ENCODE assay signal across 8 mouse cellular contexts in the genomic region with DNA sequence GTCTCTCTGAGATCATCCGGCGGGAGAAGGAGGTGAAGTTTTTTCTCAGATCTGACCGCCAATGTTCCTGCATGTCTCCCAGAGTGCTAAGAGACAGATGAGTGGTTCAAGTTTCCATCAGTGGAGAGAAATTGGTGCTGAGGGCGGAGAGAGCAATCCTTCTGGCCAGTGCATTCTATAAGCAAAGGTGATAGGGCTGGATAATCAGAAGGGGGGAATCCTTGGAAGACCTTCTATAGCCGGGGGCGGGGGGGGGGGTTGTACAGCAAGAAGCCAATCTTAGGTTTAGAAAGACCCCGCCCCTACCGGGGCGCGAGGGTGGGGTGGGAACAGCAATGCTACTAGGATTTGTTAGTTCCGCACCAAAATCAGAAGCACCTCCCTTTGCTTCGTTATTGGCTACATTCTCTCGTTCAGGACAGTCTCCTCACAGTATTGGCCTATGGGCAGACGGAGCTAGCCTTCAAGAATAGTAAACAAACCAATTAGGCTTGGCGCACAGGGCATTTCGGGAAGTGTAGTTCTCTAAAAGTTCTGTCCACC. TPM values are rescaled to one million over a fixed set of nuclear protein-coding genes. Genes with fewer than 3 reads are reported as not detected.
DNase-seq lines count a peak whose midpoint lies in the region; ATAC-seq and TF ChIP-seq lines count a peak whose summit lies in the region.

No protein-coding gene starts in this region.

- TF ChIP-seq CTCF in layer of hippocampus, adult 2 months (conservative IDR thresholded peaks at IDR 0.05) = peak; percentile 39; the same call in 1 of the 2 replicates
- TF ChIP-seq CTCF in lung, embryonic 14.5 days (IDR thresholded peaks at IDR 0.05; ENCODE audit: low read depth) = no peak
- TF ChIP-seq CTCF in olfactory bulb, adult 2 months (IDR thresholded peaks at IDR 0.05; ENCODE audit: insufficient read depth, low read depth, low read length) = no peak
- no peak for TF ChIP-seq CTCF in thymus, adult 2 months (IDR thresholded peaks at IDR 0.05; ENCODE audit: borderline replicate concordance, control insufficient read depth, extremely low read depth, insufficient read depth, low read length, poor library complexity)

- peak overlapping the region; percentile 88 to 89 for H3K4me3 ChIP-seq in ES-E14 (ENCODE audit: insufficient read depth in 1 of 2, low read depth in 1 of 2, low read length in 2 of 2, poor library complexity in 1 of 2, severe bottlenecking in 1 of 2)
- peak overlapping the region; percentile 96 for H3K4me3 ChIP-seq in forebrain, embryonic 16.5 days (replicated peaks; ENCODE audit: low read length)
- H3K4me3 ChIP-seq in layer of hippocampus, adult 2 months = peak overlapping the region; percentile 94
- H3K4me3 ChIP-seq in lung, embryonic 14.5 days (ENCODE audit: low read depth, low read length) = peak overlapping the region; percentile 85
- H3K4me3 ChIP-seq in olfactory bulb, adult 2 months (ENCODE audit: insufficient read depth, low read depth, low read length) = peak overlapping the region; percentile 74
- peak overlapping the region; percentile 79 for H3K4me3 ChIP-seq in thymus, adult 2 months (ENCODE audit: control insufficient read depth, insufficient read depth, low read length)

- DNase-seq in ES-E14 (ENCODE audit: low read depth, low spot score) = peak; percentile 68
- peak; percentile 89 for DNase-seq in cerebellum, adult 11-12 months
- DNase-seq in heart, postnatal 36 days = peak; percentile 71 to 77
- DNase-seq in layer of hippocampus, adult 2 months (ENCODE audit: low spot score in 2 of 2) = peak; percentile 81 to 94
- DNase-seq in lung, embryonic 14.5 days = peak; percentile 95
- DNase-seq in thymus, adult 2 months = peak; percentile 80

- no peaks in the 10 kb centered on the region for H3K27me3 ChIP-seq in forebrain, embryonic 16.5 days (replicated peaks; ENCODE audit: control insufficient read depth, insufficient read depth, low read length)
- no peaks in the 10 kb centered on the region for H3K27me3 ChIP-seq in lung, embryonic 14.5 days (ENCODE audit: insufficient read depth, low read length)
- H3K27me3 ChIP-seq in thymus, adult 2 months (ENCODE audit: control insufficient read depth, insufficient read depth, low read length) = no peaks in the 10 kb centered on the region

- H3K9ac ChIP-seq in ES-E14 (ENCODE audit: insufficient read depth, low read depth, low read length, poor library complexity, severe bottlenecking) = 0 out of 2 replicates have a peak overlapping the region, but pooled peaks have one; percentile 64
- H3K9ac ChIP-seq in forebrain, embryonic 16.5 days (replicated peaks; ENCODE audit: low read depth, low read length) = peak overlapping the region; percentile 95
- peak overlapping the region; percentile 89 for H3K9ac ChIP-seq in lung, embryonic 14.5 days

- no peaks in the 10 kb centered on the region for H3K36me3 ChIP-seq in ES-E14 (ENCODE audit: control insufficient read depth, insufficient read depth, low read length, poor library complexity, severe bottlenecking)
- H3K36me3 ChIP-seq in forebrain, embryonic 16.5 days (ENCODE audit: control insufficient read depth, insufficient read depth) = no peaks in the 10 kb centered on the region
- H3K36me3 ChIP-seq in lung, embryonic 14.5 days (ENCODE audit: insufficient read depth) = no peaks in the 10 kb centered on the region
- no peaks in the 10 kb centered on the region for H3K36me3 ChIP-seq in thymus, adult 2 months (ENCODE audit: control insufficient read depth, insufficient read depth, low read length)

- WGBS in forebrain, embryonic 16.5 days = under 1% methylated on average over 16 of the region's 16 CpGs
- under 1% methylated on average over 16 of the region's 16 CpGs for WGBS in lung, embryonic 14.5 days
- under 1% methylated on average over 16 of the region's 16 CpGs for whole genome bisulfite sequencing in olfactory bulb, adult 2 months
- WGBS in thymus, adult 2 months = under 1% methylated on average over 16 of the region's 16 CpGs

- H3K27ac ChIP-seq in ES-E14 (ENCODE audit: insufficient read depth, low read depth, low read length, poor library complexity, severe bottlenecking) = no peak overlapping the region
- peak overlapping the region; percentile 96 for H3K27ac ChIP-seq in forebrain, embryonic 16.5 days (ENCODE audit: low read length)
- H3K27ac ChIP-seq in layer of hippocampus, adult 2 months = peak overlapping the region; percentile 99
- H3K27ac ChIP-seq in lung, embryonic 14.5 days (ENCODE audit: low read depth) = peak overlapping the region; percentile 93
- H3K27ac ChIP-seq in olfactory bulb, adult 2 months (ENCODE audit: insufficient read depth, low read depth, low read length) = peak overlapping the region; percentile 92
- H3K27ac ChIP-seq in thymus, adult 2 months (ENCODE audit: control insufficient read depth, insufficient read depth, low read length) = peak overlapping the region; percentile 46

- ATAC-seq in forebrain, embryonic 16.5 days = peak; percentile 93
- ATAC-seq in lung, embryonic 14.5 days (ENCODE audit: insufficient read depth) = peak; percentile 96

- no peak for TF ChIP-seq POLR2A in olfactory bulb, adult 2 months (IDR thresholded peaks at IDR 0.05; ENCODE audit: insufficient read depth, low read depth, low read length)
- TF ChIP-seq POLR2A in thymus, adult 2 months (IDR thresholded peaks at IDR 0.05; ENCODE audit: control insufficient read depth, extremely low read depth, insufficient read depth, low read length, poor library complexity) = no peak

- in situ Hi-C loops in ES-E14 (cut with MboI; ENCODE audit: low sequenced_read_pairs in 2 of 2, unreplicated experiment in 2 of 2) = no loop called here

- H3K4me2 ChIP-seq in forebrain, embryonic 16.5 days (ENCODE audit: low read length) = peak overlapping the region; percentile 66
- peak overlapping the region; percentile 96 for H3K4me2 ChIP-seq in lung, embryonic 14.5 days

- H3K9me3 ChIP-seq in ES-E14 (ENCODE audit: control insufficient read depth, insufficient read depth, low read depth, low read length) = no peaks in the 10 kb centered on the region
- no peaks in the 10 kb centered on the region for H3K9me3 ChIP-seq in forebrain, embryonic 16.5 days (ENCODE audit: control insufficient read depth, low read length)
- no peaks in the 10 kb centered on the region for H3K9me3 ChIP-seq in lung, embryonic 14.5 days (ENCODE audit: low read depth, low read length)

- H3K4me1 ChIP-seq in ES-E14 (ENCODE audit: control insufficient read depth in 2 of 2, insufficient read depth in 2 of 2, low read length in 2 of 2, poor library complexity in 1 of 2) = no peaks in the 10 kb centered on the region
- H3K4me1 ChIP-seq in forebrain, embryonic 16.5 days (replicated peaks; ENCODE audit: control insufficient read depth, insufficient read depth, low read length) = peaks cover 19% of the 10 kb centered on the region
- no peaks in the 10 kb centered on the region for H3K4me1 ChIP-seq in lung, embryonic 14.5 days (ENCODE audit: insufficient read depth)
- no peaks in the 10 kb centered on the region for H3K4me1 ChIP-seq in olfactory bulb, adult 2 months (ENCODE audit: control insufficient read depth, insufficient read depth, low read length)
- H3K4me1 ChIP-seq in thymus, adult 2 months (replicated peaks; ENCODE audit: control insufficient read depth, insufficient read depth, low read length) = peaks cover 3% of the 10 kb centered on the region

- intact Hi-C loops in heart, postnatal 36 days (cut with DNase I) = loop anchor here (10.0 kb wide), 1 partner anchor 653 kb away; a partner anchor contains a TSS

TF ChIP-seq in ES-E14, 5 proteins besides CTCF, POLR2A, EP300 and RAD21:
- TF ChIP-seq MAFK (IDR thresholded peaks at IDR 0.05; ENCODE audit: insufficient read depth, low read depth, low read length) (no peak), CHD2 (IDR thresholded peaks at IDR 0.05; ENCODE audit: low read depth, low read length) (peak; percentile 87), HCFC1 (IDR thresholded peaks at IDR 0.05; ENCODE audit: borderline replicate concordance, insufficient read depth, low read length) (peak; percentile 91), ZC3H11A (IDR thresholded peaks at IDR 0.05; ENCODE audit: borderline replicate concordance, low read depth, low read length) (no peak)

RNA-seq across cellular contexts. Expression of a gene that starts 0.9 kb away (rescaled TPM):
- 4.2 and 4.4 TPM in 2 replicates for total RNA-seq in ES-E14 (2012; rRNA removed)
- polyA plus RNA-seq in forebrain, embryonic 16.5 days (2015; fragmentation: Nextera tagmentation; extraction: Ambion mirVana) = 6.4 and 6.9 TPM in 2 replicates
- total RNA-seq in heart, postnatal 36 days (2021) = 10 to 100 TPM; 11.9 to 12.1 TPM
- 100 to 1,000 TPM; 117 to 122 TPM for total RNA-seq in layer of hippocampus, adult 2 months (2021)
- polyA plus RNA-seq in lung, embryonic 14.5 days (2014; fragmentation: Nextera tagmentation; extraction: Ambion mirVana) = 6.0 TPM in 2 replicates
- polyA plus RNA-seq in olfactory bulb, adult 2 months (2012; ENCODE audit: insufficient read depth, insufficient read length, low replicate concordance, missing spikeins) = 206 TPM in 1 of 2 replicates, not detected in the other
- polyA plus RNA-seq in thymus, adult 2 months (2012; rRNA removed) = 22.6 and 23.9 TPM in 2 replicates
